ENCODE assay signal across 8 mouse cellular contexts in the genomic region with DNA sequence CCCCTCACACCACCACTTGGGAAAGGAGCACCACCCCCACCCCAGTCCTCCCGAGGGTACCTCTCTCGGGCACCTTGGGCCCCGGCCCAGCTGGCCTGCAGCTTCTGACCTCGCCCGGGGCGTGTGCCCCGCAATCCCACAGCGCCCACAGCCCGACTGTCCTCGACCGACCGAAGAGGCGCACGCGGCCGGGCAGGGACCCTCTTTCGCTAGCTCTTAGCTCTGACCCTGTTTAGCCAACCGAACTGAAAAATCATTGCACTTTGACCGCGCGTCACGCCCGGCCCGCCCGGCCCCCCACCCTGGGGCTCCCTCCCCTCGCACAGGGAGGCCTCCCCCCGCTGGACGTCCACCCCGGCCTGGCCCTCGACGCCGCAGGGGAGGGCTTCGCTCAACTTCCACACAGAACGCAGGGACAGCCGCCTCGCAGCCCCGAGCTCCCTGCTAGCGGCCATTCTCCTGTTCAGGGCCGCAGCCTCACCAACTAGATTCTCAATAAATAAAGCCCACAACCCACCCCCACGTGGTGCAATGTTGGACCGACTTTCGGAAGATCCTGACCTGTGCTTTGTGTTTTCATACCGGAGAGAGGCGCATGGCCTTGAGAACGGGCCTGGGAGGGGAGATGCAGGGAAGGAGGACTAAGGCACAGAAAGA. TPM values are rescaled to one million over a fixed set of nuclear protein-coding genes. Genes with fewer than 3 reads are reported as not detected.
DNase-seq lines count a peak whose midpoint lies in the region; ATAC-seq and TF ChIP-seq lines count a peak whose summit lies in the region.

No protein-coding gene starts in this region.

- WGBS in embryonic facial prominence, embryonic 12.5 days = 1% methylated on average over 45 of the region's 45 CpGs
- WGBS in hindbrain, embryonic 13.5 days = 3% methylated on average over 44 of the region's 45 CpGs
- WGBS in lung, postnatal 0 days = 19% methylated on average over 42 of the region's 45 CpGs

- H3K27ac ChIP-seq in embryonic facial prominence, embryonic 12.5 days = no peak overlapping the region
- peak overlapping the region; percentile 92 for H3K27ac ChIP-seq in hindbrain, embryonic 13.5 days
- peak overlapping the region; percentile 88 for H3K27ac ChIP-seq in lung, postnatal 0 days (ENCODE audit: low read length)

- DNase-seq in lung, adult 18-20 months = peak; percentile 69 to 70
- DNase-seq in lung, postnatal 25 days (ENCODE audit: low spot score) = no peak
- peak; percentile 54 for DNase-seq in lung, postnatal 0 days (ENCODE audit: low spot score)
- peak; percentile 33 for DNase-seq in splenic B cell, adult 2 months (ENCODE audit: low read depth, low spot score)
- DNase-seq in left cerebral cortex, postnatal 36 days (ENCODE audit: low spot score in 2 of 2) = no peak
- DNase-seq in right cerebral cortex, postnatal 25 days = no peak

- H3K36me3 ChIP-seq in embryonic facial prominence, embryonic 12.5 days = peaks cover 7% of the 10 kb centered on the region; the same call in 1 of the 2 replicates
- no peaks in the 10 kb centered on the region for H3K36me3 ChIP-seq in hindbrain, embryonic 13.5 days
- no peaks in the 10 kb centered on the region for H3K36me3 ChIP-seq in lung, postnatal 0 days (ENCODE audit: insufficient read depth, low read length)
- no peaks in the 10 kb centered on the region for H3K36me3 ChIP-seq in splenic B cell, adult 2 months (ENCODE audit: control insufficient read depth, insufficient read depth, low read length, poor library complexity, severe bottlenecking)

- TF ChIP-seq EP300 in lung, postnatal 0 days (IDR thresholded peaks at IDR 0.05) = no peak

- H3K27me3 ChIP-seq in embryonic facial prominence, embryonic 12.5 days = peaks cover 68% of the 10 kb centered on the region
- peaks cover 85% of the 10 kb centered on the region for H3K27me3 ChIP-seq in hindbrain, embryonic 13.5 days
- no peaks in the 10 kb centered on the region for H3K27me3 ChIP-seq in lung, postnatal 0 days (replicated peaks; ENCODE audit: insufficient read depth, low read length)
- no peaks in the 10 kb centered on the region for H3K27me3 ChIP-seq in splenic B cell, adult 2 months (ENCODE audit: control insufficient read depth, insufficient read depth, low read length, poor library complexity, severe bottlenecking)

- no peak for ATAC-seq in embryonic facial prominence, embryonic 12.5 days (ENCODE audit: insufficient number of reproducible peaks, insufficient read depth, low FRiP score, low TSS enrichment)
- ATAC-seq in hindbrain, embryonic 13.5 days (ENCODE audit: low FRiP score) = no peak
- ATAC-seq in lung, postnatal 0 days = peak; percentile 29

- peak overlapping the region; percentile 30 for H3K4me2 ChIP-seq in embryonic facial prominence, embryonic 12.5 days (replicated peaks)
- peak overlapping the region; percentile 45 for H3K4me2 ChIP-seq in hindbrain, embryonic 13.5 days
- peak overlapping the region; percentile 69 for H3K4me2 ChIP-seq in lung, postnatal 0 days (replicated peaks; ENCODE audit: low read depth, low read length)

- H3K4me1 ChIP-seq in embryonic facial prominence, embryonic 12.5 days = peaks cover 61% of the 10 kb centered on the region
- peaks cover 70% of the 10 kb centered on the region for H3K4me1 ChIP-seq in hindbrain, embryonic 13.5 days (replicated peaks)
- H3K4me1 ChIP-seq in lung, postnatal 0 days (ENCODE audit: insufficient read depth, low read depth, low read length) = peaks cover 19% of the 10 kb centered on the region

- no peaks in the 10 kb centered on the region for H3K9me3 ChIP-seq in embryonic facial prominence, embryonic 12.5 days
- no peaks in the 10 kb centered on the region for H3K9me3 ChIP-seq in hindbrain, embryonic 13.5 days
- no peaks in the 10 kb centered on the region for H3K9me3 ChIP-seq in lung, postnatal 0 days (ENCODE audit: low read length)

- no peak for TF ChIP-seq CTCF in lung, postnatal 0 days (IDR thresholded peaks at IDR 0.05)

- intact Hi-C loops in left cerebral cortex, postnatal 36 days (cut with DNase I) = no loop called here

- peak overlapping the region; percentile 21 for H3K4me3 ChIP-seq in embryonic facial prominence, embryonic 12.5 days
- H3K4me3 ChIP-seq in hindbrain, embryonic 13.5 days = peak overlapping the region; percentile 26
- H3K4me3 ChIP-seq in lung, postnatal 0 days (ENCODE audit: low read depth, low read length) = peak overlapping the region; percentile 25

- peak overlapping the region; percentile 44; the same call in 1 of the 2 replicates for H3K9ac ChIP-seq in embryonic facial prominence, embryonic 12.5 days
- peak overlapping the region; percentile 63 for H3K9ac ChIP-seq in hindbrain, embryonic 13.5 days
- H3K9ac ChIP-seq in lung, postnatal 0 days (replicated peaks; ENCODE audit: low read depth) = peak overlapping the region; percentile 29; the same call in 1 of the 2 replicates

RNA-seq across cellular contexts. Expression of gene Lyl1, which starts 5.5 kb away (rescaled TPM):
- 4.9 and 5.0 TPM in 2 replicates for polyA plus RNA-seq in embryonic facial prominence, embryonic 12.5 days (2016; fragmentation: Nextera tagmentation; extraction: Ambion mirVana)
- 3.9 and 4.2 TPM in 2 replicates for polyA plus RNA-seq in hindbrain, embryonic 13.5 days (2015; fragmentation: Nextera tagmentation; extraction: Ambion mirVana)
- polyA plus RNA-seq in lung, postnatal 0 days (2015; fragmentation: Nextera tagmentation; extraction: Ambion mirVana) = 11.6 and 13.9 TPM in 2 replicates
- 1 to 10 TPM; 2.4 to 3.4 TPM for total RNA-seq in left cerebral cortex, postnatal 36 days (2021)

RNA-seq across cellular contexts. Expression of gene G430095P16Rik, which starts 16.1 kb away (rescaled TPM):
- 7.1 and 7.4 TPM in 2 replicates for polyA plus RNA-seq in embryonic facial prominence, embryonic 12.5 days (2016; fragmentation: Nextera tagmentation; extraction: Ambion mirVana)
- 1.0 and 2.3 TPM in 2 replicates for polyA plus RNA-seq in hindbrain, embryonic 13.5 days (2015; fragmentation: Nextera tagmentation; extraction: Ambion mirVana)
- 2.0 and 2.8 TPM in 2 replicates for polyA plus RNA-seq in lung, postnatal 0 days (2015; fragmentation: Nextera tagmentation; extraction: Ambion mirVana)
- not detected for total RNA-seq in left cerebral cortex, postnatal 36 days (2021)

RNA-seq across cellular contexts. Expression of gene Nacc1, which starts 19.1 kb away (rescaled TPM):
- polyA plus RNA-seq in embryonic facial prominence, embryonic 12.5 days (2016; fragmentation: Nextera tagmentation; extraction: Ambion mirVana) = 19.4 and 20.8 TPM in 2 replicates
- polyA plus RNA-seq in hindbrain, embryonic 13.5 days (2015; fragmentation: Nextera tagmentation; extraction: Ambion mirVana) = 13.7 and 14.4 TPM in 2 replicates
- 7.1 and 7.4 TPM in 2 replicates for polyA plus RNA-seq in lung, postnatal 0 days (2015; fragmentation: Nextera tagmentation; extraction: Ambion mirVana)
- 10 to 100 TPM; 94.2 to 99.7 TPM for total RNA-seq in left cerebral cortex, postnatal 36 days (2021)

RNA-seq across cellular contexts. Expression of gene Trmt1, which starts 20.6 kb away (rescaled TPM):
- 71.2 and 73.6 TPM in 2 replicates for polyA plus RNA-seq in embryonic facial prominence, embryonic 12.5 days (2016; fragmentation: Nextera tagmentation; extraction: Ambion mirVana)
- 51.9 and 60.3 TPM in 2 replicates for polyA plus RNA-seq in hindbrain, embryonic 13.5 days (2015; fragmentation: Nextera tagmentation; extraction: Ambion mirVana)
- polyA plus RNA-seq in lung, postnatal 0 days (2015; fragmentation: Nextera tagmentation; extraction: Ambion mirVana) = 38.4 and 43.4 TPM in 2 replicates
- 100 to 1,000 TPM in 1 of 2 experiments, 10 to 100 TPM in 1; 84.5 to 124 TPM for total RNA-seq in left cerebral cortex, postnatal 36 days (2021)

RNA-seq across cellular contexts. Expression of gene Ier2, which starts 44.1 kb away (rescaled TPM):
- polyA plus RNA-seq in embryonic facial prominence, embryonic 12.5 days (2016; fragmentation: Nextera tagmentation; extraction: Ambion mirVana) = 94.5 and 97.0 TPM in 2 replicates
- polyA plus RNA-seq in hindbrain, embryonic 13.5 days (2015; fragmentation: Nextera tagmentation; extraction: Ambion mirVana) = 26.1 and 32.2 TPM in 2 replicates
- 113 and 140 TPM in 2 replicates for polyA plus RNA-seq in lung, postnatal 0 days (2015; fragmentation: Nextera tagmentation; extraction: Ambion mirVana)
- total RNA-seq in left cerebral cortex, postnatal 36 days (2021) = 10 to 100 TPM in 1 of 2 experiments, 1 to 10 TPM in 1; 5.6 to 27.6 TPM

Comparison
In these comparisons a context has a peak if more than half of its experiments do, and no peak if none do; other contexts are left out.
1. DNase-seq: peak in lung, adult 18-20 months (2 of 2), lung, postnatal 0 days (single experiment) and splenic B cell, adult 2 months (single experiment); none in lung, postnatal 25 days (single experiment), left cerebral cortex, postnatal 36 days (0 of 2) and right cerebral cortex, postnatal 25 days (single experiment).
2. Peak in every context shown above with its lines, with median percentiles within 50 percentile points of each other: H3K4me2 ChIP-seq, H3K4me3 ChIP-seq and H3K9ac ChIP-seq.